Mouse (Mus musculus): ENCODE data around the gene Fmnl2. TPM values are rescaled to one million over a fixed set of nuclear protein-coding genes. Genes with fewer than 3 reads are reported as not detected.
A peak's percentile ranks its signal among the peaks of the same experiment; 100 is the strongest.

The Fmnl2 gene
- polyA plus RNA-seq, 1 experiment from 2014 or later, result 14.7 TPM

GRCm38 (mm10) chr2:52887281-52887680 lies 29.6 kb downstream of the Fmnl2 start:
- Histone ChIP-seq H3K4me1 (replicated peaks) (peaks cover 33% of the 10 kb centered on the region), H3K36me3 (peaks cover 5% of the 10 kb centered on the region; the same call in 1 of the 2 replicates), H3K4me3 (replicated peaks) (no peak overlapping the region), H3K9me3 (no peaks in the 10 kb centered on the region), H3K27ac (no peak overlapping the region), H3K9ac (replicated peaks) (no peak overlapping the region), H3K27me3 (no peaks in the 10 kb centered on the region), H3K4me2 (no peak overlapping the region)
- ATAC-seq (ENCODE audit: insufficient number of reproducible peaks, insufficient read depth, low FRiP score, low TSS enrichment, low read depth), result no peak
- 50% methylated on average over 2 of the region's 2 CpGs for WGBS

- peaks cover 5% of the 10 kb centered on the region; the same call in 1 of the 2 replicates for H3K36me3 ChIP-seq
- H3K4me2 ChIP-seq, result no peak overlapping the region
- ATAC-seq (ENCODE audit: insufficient number of reproducible peaks, insufficient read depth, low FRiP score, low TSS enrichment, low read depth), result no peak
- no peak overlapping the region for H3K4me3 ChIP-seq (replicated peaks)
- H3K9me3 ChIP-seq, result no peaks in the 10 kb centered on the region
- no peak overlapping the region for H3K27ac ChIP-seq
- H3K4me1 ChIP-seq (replicated peaks), result peaks cover 24% of the 10 kb centered on the region
- no peaks in the 10 kb centered on the region for H3K27me3 ChIP-seq
- H3K9ac ChIP-seq (replicated peaks), result no peak overlapping the region
- 52% methylated on average over 8 of the region's 8 CpGs for WGBS
Measured at GRCm38 (mm10) chr2:52891115-52891514, 33.5 kb downstream of the Fmnl2 start.

- H3K4me2 ChIP-seq, result no peak overlapping the region
- no peaks in the 10 kb centered on the region for H3K9me3 ChIP-seq
- WGBS, result 90% methylated on average over 2 of the region's 2 CpGs
- H3K27me3 ChIP-seq, result no peaks in the 10 kb centered on the region
- H3K9ac ChIP-seq (replicated peaks), result no peak overlapping the region
- H3K27ac ChIP-seq, result no peak overlapping the region
- no peak for ATAC-seq (ENCODE audit: insufficient number of reproducible peaks, insufficient read depth, low FRiP score, low TSS enrichment, low read depth)
- H3K36me3 ChIP-seq, result peaks cover 5% of the 10 kb centered on the region; the same call in 1 of the 2 replicates
- H3K4me3 ChIP-seq (replicated peaks), result no peak overlapping the region
- H3K4me1 ChIP-seq (replicated peaks), result peaks cover 23% of the 10 kb centered on the region
Measured at GRCm38 (mm10) chr2:52891744-52892143, 34.1 kb downstream of the Fmnl2 start.

GRCm38 (mm10) chr2:52894983-52895621 lies 37.4 kb downstream of the Fmnl2 start:
- no peak overlapping the region for H3K4me3 ChIP-seq (replicated peaks)
- no peak overlapping the region for H3K4me2 ChIP-seq
- no peak; the same call in 1 of the 2 replicates for ATAC-seq (ENCODE audit: insufficient number of reproducible peaks, insufficient read depth, low FRiP score, low TSS enrichment, low read depth)
- no peaks in the 10 kb centered on the region for H3K27me3 ChIP-seq
- 69% methylated on average over 6 of the region's 6 CpGs for WGBS
- no peaks in the 10 kb centered on the region for H3K36me3 ChIP-seq
- H3K4me1 ChIP-seq (replicated peaks), result peaks cover 50% of the 10 kb centered on the region
- H3K9me3 ChIP-seq, result no peaks in the 10 kb centered on the region
- no peak overlapping the region for H3K27ac ChIP-seq
- no peak overlapping the region for H3K9ac ChIP-seq (replicated peaks)

GRCm38 (mm10) chr2:52896995-52897394 lies 39.3 kb downstream of the Fmnl2 start:
- no peak overlapping the region for H3K4me3 ChIP-seq (replicated peaks)
- no peak for ATAC-seq (ENCODE audit: insufficient number of reproducible peaks, insufficient read depth, low FRiP score, low TSS enrichment, low read depth)
- H3K27ac ChIP-seq, result no peak overlapping the region
- H3K27me3 ChIP-seq, result no peaks in the 10 kb centered on the region
- H3K4me2 ChIP-seq, result no peak overlapping the region
- 84% methylated on average over 3 of the region's 3 CpGs for WGBS
- H3K9ac ChIP-seq (replicated peaks), result no peak overlapping the region
- H3K36me3 ChIP-seq, result no peaks in the 10 kb centered on the region
- peaks cover 57% of the 10 kb centered on the region for H3K4me1 ChIP-seq (replicated peaks)
- no peaks in the 10 kb centered on the region for H3K9me3 ChIP-seq

GRCm38 (mm10) chr2:52900780-52901179 lies 43.1 kb downstream of the Fmnl2 start:
- no peak for ATAC-seq (ENCODE audit: insufficient number of reproducible peaks, insufficient read depth, low FRiP score, low TSS enrichment, low read depth)

GRCm38 (mm10) chr2:52901300-52902013 lies 43.8 kb downstream of the Fmnl2 start:
- Histone ChIP-seq H3K4me3 (replicated peaks) (no peak overlapping the region), H3K4me2 (no peak overlapping the region), H3K36me3 (no peaks in the 10 kb centered on the region), H3K9ac (replicated peaks) (no peak overlapping the region), H3K27ac (peak overlapping the region; percentile 70; the same call in 1 of the 2 replicates), H3K9me3 (no peaks in the 10 kb centered on the region), H3K27me3 (no peaks in the 10 kb centered on the region), H3K4me1 (replicated peaks) (peaks cover 68% of the 10 kb centered on the region)
- WGBS, result 34% methylated on average over 6 of the region's 6 CpGs
- ATAC-seq (ENCODE audit: insufficient number of reproducible peaks, insufficient read depth, low FRiP score, low TSS enrichment, low read depth), result peak; percentile 82; the same call in 1 of the 2 replicates

More at GRCm38 (mm10) chr2:52900780-52901179, 43.1 kb downstream of the Fmnl2 start:
- no peak overlapping the region for H3K4me2 ChIP-seq
- H3K27me3 ChIP-seq, result no peaks in the 10 kb centered on the region
- H3K36me3 ChIP-seq, result no peaks in the 10 kb centered on the region
- no peak overlapping the region for H3K4me3 ChIP-seq (replicated peaks)
- H3K9me3 ChIP-seq, result no peaks in the 10 kb centered on the region
- 97% methylated on average over 4 of the region's 4 CpGs for WGBS
- H3K27ac ChIP-seq, result peak overlapping the region; percentile 70; the same call in 1 of the 2 replicates
- peaks cover 75% of the 10 kb centered on the region for H3K4me1 ChIP-seq (replicated peaks)
- no peak overlapping the region for H3K9ac ChIP-seq (replicated peaks)

- 46% methylated on average over 3 of the region's 3 CpGs for WGBS
- Histone ChIP-seq H3K27ac (no peak overlapping the region), H3K4me1 (replicated peaks) (peaks cover 64% of the 10 kb centered on the region), H3K9ac (replicated peaks) (no peak overlapping the region), H3K27me3 (no peaks in the 10 kb centered on the region), H3K36me3 (no peaks in the 10 kb centered on the region), H3K4me2 (no peak overlapping the region), H3K9me3 (no peaks in the 10 kb centered on the region), H3K4me3 (replicated peaks) (no peak overlapping the region)
- no peak for ATAC-seq (ENCODE audit: insufficient number of reproducible peaks, insufficient read depth, low FRiP score, low TSS enrichment, low read depth)
Measured at GRCm38 (mm10) chr2:52902456-52902855, 44.8 kb downstream of the Fmnl2 start.

- no peaks in the 10 kb centered on the region for H3K27me3 ChIP-seq
- ATAC-seq (ENCODE audit: insufficient number of reproducible peaks, insufficient read depth, low FRiP score, low TSS enrichment, low read depth), result no peak
- H3K4me1 ChIP-seq (replicated peaks), result peaks cover 59% of the 10 kb centered on the region
- H3K4me3 ChIP-seq (replicated peaks), result no peak overlapping the region
- no peak overlapping the region for H3K4me2 ChIP-seq
- no peak overlapping the region for H3K27ac ChIP-seq
- no peaks in the 10 kb centered on the region for H3K36me3 ChIP-seq
- no peak overlapping the region for H3K9ac ChIP-seq (replicated peaks)
- no peaks in the 10 kb centered on the region for H3K9me3 ChIP-seq
- 68% methylated on average over 8 of the region's 8 CpGs for WGBS
Measured at GRCm38 (mm10) chr2:52903228-52903963, 45.7 kb downstream of the Fmnl2 start.

- no peak overlapping the region for H3K4me3 ChIP-seq (replicated peaks)
Measured at GRCm38 (mm10) chr2:52904526-52904925, 46.9 kb downstream of the Fmnl2 start.

GRCm38 (mm10) chr2:52913311-52913710 lies 55.7 kb downstream of the Fmnl2 start:
- WGBS, result 20% methylated on average over 2 of the region's 2 CpGs

More at GRCm38 (mm10) chr2:52904526-52904925, 46.9 kb downstream of the Fmnl2 start:
- WGBS, result 56% methylated on average over 5 of the region's 5 CpGs
- Histone ChIP-seq H3K4me1 (replicated peaks) (peaks cover 50% of the 10 kb centered on the region), H3K36me3 (no peaks in the 10 kb centered on the region), H3K9me3 (no peaks in the 10 kb centered on the region), H3K27me3 (no peaks in the 10 kb centered on the region), H3K27ac (no peak overlapping the region), H3K4me2 (no peak overlapping the region), H3K9ac (replicated peaks) (no peak overlapping the region)
- no peak for ATAC-seq (ENCODE audit: insufficient number of reproducible peaks, insufficient read depth, low FRiP score, low TSS enrichment, low read depth)

More at GRCm38 (mm10) chr2:52913311-52913710, 55.7 kb downstream of the Fmnl2 start:
- Histone ChIP-seq H3K4me3 (replicated peaks) (no peak overlapping the region), H3K4me2 (no peak overlapping the region), H3K27ac (no peak overlapping the region), H3K9me3 (no peaks in the 10 kb centered on the region), H3K9ac (replicated peaks) (no peak overlapping the region), H3K27me3 (no peaks in the 10 kb centered on the region), H3K4me1 (replicated peaks) (peaks cover 12% of the 10 kb centered on the region), H3K36me3 (no peaks in the 10 kb centered on the region)
- no peak for ATAC-seq (ENCODE audit: insufficient number of reproducible peaks, insufficient read depth, low FRiP score, low TSS enrichment, low read depth)

Measured in limb, embryonic 12.5 days (tissue).